Mouse (Mus musculus) layer of hippocampus, postnatal 10 days (tissue): Measurements from ENCODE around the gene Stub1. TPM values are rescaled to one million over a fixed set of nuclear protein-coding genes. Genes with fewer than 3 reads are reported as not detected.
"Not testable (repeated sequence)": the region's sequence is repeated elsewhere in the genome, so short reads cannot be mapped to it uniquely, and the experiment has no call there.

Source experiments
- DNase-seq, 2 experiments: peaks; one replicate each; pipeline ENCODE4 v3.0.0; 2021; ENCODE audit warnings: low spot score in 2 of 2
- long read RNA-seq: library from polyadenylated mRNA; stranded (forward); transcript quantifications from one replicate; pipeline ENCODE4 v2.0.0, GENCODE M21; 2023
- total RNA-seq, 2 experiments: library from RNA; stranded (reverse); gene quantifications; 2 replicates each; pipeline ENCODE4 v1.2.3; 2021

Stub1 gene
- 100 to 1,000 TPM; 168 to 169 TPM for total RNA-seq
- long read RNA-seq, transcript Stub1-206 (6 exons, 1,408 nt): minor isoform, 10 of 408 reads
- long read RNA-seq, transcript Stub1-201 (7 exons, 1,803 nt): major isoform, 265 of 408 reads
- long read RNA-seq, partial matches to known transcripts: 57 of 408 reads
- long read RNA-seq, other reads (novel, unspliced or antisense): 62 of 408 reads

GRCm38 (mm10) chr17:25833291-25833663 is at the start of gene Stub1:
Gene Stub1, minus strand, starts transcription at chr17:25833404.
- peak; percentile 86 to 87 for DNase-seq

- DNase-seq: no peak
These were observed 49.1 kb upstream of the Stub1 start for GRCm38 (mm10) chr17:25882306-25882705.

- no peak for DNase-seq
These were observed 48.5 kb upstream of the Stub1 start for GRCm38 (mm10) chr17:25881691-25882090.

GRCm38 (mm10) chr17:25880913-25881641 is 47.9 kb upstream of the Stub1 start:
- DNase-seq: no peak

- DNase-seq: no peak
These were observed 47.1 kb upstream of the Stub1 start, which contains the start of gene Wfikkn1 for GRCm38 (mm10) chr17:25880196-25880910. Gene Wfikkn1, minus strand, starts transcription at chr17:25880858.

GRCm38 (mm10) chr17:25879750-25880149 is 46.5 kb upstream of the Stub1 start:
- DNase-seq: no peak

- DNase-seq: peak; percentile 64 to 65
These were observed 46.1 kb upstream of the Stub1 start for GRCm38 (mm10) chr17:25879261-25879660.

GRCm38 (mm10) chr17:25878611-25879180 is 45.5 kb upstream of the Stub1 start:
- DNase-seq: no peak

GRCm38 (mm10) chr17:25877741-25878610 is 44.8 kb upstream of the Stub1 start:
- no peak for DNase-seq

- no peak for DNase-seq
These were observed 43.8 kb upstream of the Stub1 start for GRCm38 (mm10) chr17:25877025-25877424.

- no peak for DNase-seq
These were observed 43.2 kb upstream of the Stub1 start for GRCm38 (mm10) chr17:25876347-25876915.

GRCm38 (mm10) chr17:25875171-25876136 is 42.2 kb upstream of the Stub1 start:
- peak; percentile 90 to 91 for DNase-seq

- peak; percentile 98 for DNase-seq
These were observed 41.5 kb upstream of the Stub1 start, which contains the start of gene Mettl26 for GRCm38 (mm10) chr17:25874721-25875170. Gene Mettl26, plus strand, starts transcription at chr17:25875074.

GRCm38 (mm10) chr17:25874148-25874720 is 41.0 kb upstream of the Stub1 start:
- no peak for DNase-seq

- DNase-seq: no peak
These were observed 40.4 kb upstream of the Stub1 start for GRCm38 (mm10) chr17:25873405-25874147.

- no peak for DNase-seq
These were observed 39.5 kb upstream of the Stub1 start for GRCm38 (mm10) chr17:25872676-25873075.

GRCm38 (mm10) chr17:25871566-25871965 is 38.4 kb upstream of the Stub1 start:
- not testable (repeated sequence) for DNase-seq

- DNase-seq: no peak
These were observed 36.8 kb upstream of the Stub1 start for GRCm38 (mm10) chr17:25869954-25870353.
